Mouse (Mus musculus): Measurements from ENCODE around the gene Grip1. TPM values are rescaled to one million over a fixed set of nuclear protein-coding genes. Genes with fewer than 3 reads are reported as not detected.

The Grip1 gene
- total RNA-seq, 4 experiments from 2014 or later = 25.2 to 28.8 (median 26.2) TPM

- no peak for DNase-seq (ENCODE audit: low spot score in 2 of 2)
These were observed 3.5 kb downstream of the Grip1 start for GRCm38 (mm10) chr10:119457121-119457520.

- no peak for DNase-seq (ENCODE audit: low spot score in 2 of 2)
These were observed 5.4 kb downstream of the Grip1 start for GRCm38 (mm10) chr10:119458991-119459390.

DNA sequence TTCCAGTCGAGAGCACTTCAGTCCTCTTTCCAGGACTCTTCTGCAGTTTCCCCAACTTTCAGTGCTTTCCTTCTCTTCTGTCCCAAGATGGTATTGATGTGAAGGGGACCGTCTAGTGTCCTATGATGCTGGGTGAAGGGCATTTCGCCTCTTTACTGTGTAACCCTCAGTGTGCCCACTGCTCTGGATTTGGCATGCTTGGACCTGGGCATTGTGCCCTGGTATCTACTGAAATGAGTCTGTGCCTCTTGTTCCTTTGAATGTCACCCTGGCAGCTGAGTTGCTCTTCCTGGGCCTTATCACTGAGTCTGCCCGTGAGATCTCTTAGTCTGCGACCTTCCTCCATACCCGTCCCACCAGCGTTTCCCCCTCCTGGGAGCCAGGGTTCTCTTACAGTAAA, 9.7 kb downstream of the Grip1 start:
- DNase-seq (ENCODE audit: low spot score in 2 of 2) = no peak

DNA sequence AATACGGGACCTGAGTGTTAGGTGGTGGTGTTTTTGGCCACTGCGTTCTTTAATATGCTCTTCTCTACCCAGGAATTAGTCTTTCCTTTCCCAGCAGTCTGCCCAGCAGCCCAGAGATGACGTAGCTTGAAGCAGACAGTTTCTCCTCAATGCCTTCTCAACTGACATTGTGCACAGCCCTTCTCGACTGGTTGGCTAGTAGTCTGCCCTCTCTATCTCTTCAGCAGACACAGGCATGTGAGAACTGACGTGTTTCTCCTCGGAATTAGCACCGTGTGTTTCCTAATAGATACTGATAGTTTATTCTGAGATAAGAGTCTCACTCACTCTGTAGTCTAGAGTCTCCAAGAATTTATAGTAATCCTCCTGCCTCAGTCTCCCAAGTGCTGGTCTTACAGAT, 10.2 kb downstream of the Grip1 start:
- no peak for DNase-seq (ENCODE audit: low spot score in 2 of 2)

GRCm38 (mm10) chr10:119467976-119468375, 14.3 kb downstream of the Grip1 start:
- DNase-seq (ENCODE audit: low spot score in 2 of 2) = no peak

DNA sequence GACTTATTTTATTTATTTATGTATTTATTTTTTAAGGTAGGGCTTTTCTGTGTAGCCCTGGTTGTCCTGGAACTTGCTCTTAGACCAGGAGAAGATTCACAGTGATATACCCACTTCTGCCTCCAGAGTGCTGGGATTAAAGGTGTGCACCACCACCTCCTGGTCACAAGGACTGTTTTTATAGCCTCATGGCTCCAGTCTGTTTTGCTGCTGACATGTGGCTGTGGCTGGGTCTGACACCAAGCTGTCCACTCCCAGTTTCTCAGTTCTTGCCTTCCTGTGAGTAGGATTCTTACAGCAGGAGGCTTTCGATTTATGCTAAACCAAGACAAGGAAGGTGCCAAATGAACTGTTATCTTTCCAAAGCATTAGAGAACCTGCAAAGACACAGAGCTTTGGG, 16.5 kb downstream of the Grip1 start:
- DNase-seq (ENCODE audit: low spot score in 2 of 2) = no peak

DNA sequence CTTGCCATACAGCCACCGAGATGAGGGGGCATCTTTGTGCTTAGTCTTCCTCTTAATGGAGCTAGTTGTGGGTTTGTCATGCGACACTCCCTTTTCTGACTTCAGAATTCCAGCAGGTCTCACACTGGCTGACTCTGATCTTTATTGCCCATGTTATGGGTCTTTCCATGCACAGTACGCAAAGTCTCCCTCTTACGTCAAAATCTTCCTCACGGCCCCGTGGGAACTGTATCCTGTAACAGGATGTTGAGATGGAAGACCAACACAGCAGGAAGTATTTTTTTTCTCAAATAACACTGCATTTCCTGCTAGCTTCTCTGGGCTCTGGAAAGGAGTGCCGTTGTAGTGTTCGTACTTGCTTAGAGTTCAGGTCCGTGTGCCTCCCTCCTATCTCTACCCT, 21.5 kb downstream of the Grip1 start:
- DNase-seq (ENCODE audit: low spot score in 2 of 2) = no peak

DNA sequence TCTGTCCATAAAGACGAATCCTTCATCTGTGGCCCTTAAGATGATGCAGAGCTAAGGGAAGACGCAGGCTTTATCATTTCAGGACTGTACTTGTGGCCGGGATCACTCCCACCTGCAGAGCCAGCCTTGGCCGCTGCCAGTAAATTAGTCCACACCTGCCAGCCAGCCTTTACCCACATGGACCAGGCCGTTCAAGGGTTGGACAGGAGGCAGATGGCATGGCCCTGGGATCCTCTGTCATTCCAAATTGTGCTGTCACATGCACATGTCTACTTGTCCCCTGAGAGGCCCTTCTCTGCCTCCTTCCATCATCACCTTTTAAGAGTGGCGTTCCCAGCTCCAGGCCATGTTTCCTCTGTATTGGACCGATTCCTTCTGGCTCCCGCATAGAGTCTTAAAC, 24.0 kb downstream of the Grip1 start:
- DNase-seq (ENCODE audit: low spot score in 2 of 2) = no peak

GRCm38 (mm10) chr10:119483068-119483705, 29.6 kb downstream of the Grip1 start:
- DNase-seq (ENCODE audit: low spot score in 2 of 2) = no peak

DNA sequence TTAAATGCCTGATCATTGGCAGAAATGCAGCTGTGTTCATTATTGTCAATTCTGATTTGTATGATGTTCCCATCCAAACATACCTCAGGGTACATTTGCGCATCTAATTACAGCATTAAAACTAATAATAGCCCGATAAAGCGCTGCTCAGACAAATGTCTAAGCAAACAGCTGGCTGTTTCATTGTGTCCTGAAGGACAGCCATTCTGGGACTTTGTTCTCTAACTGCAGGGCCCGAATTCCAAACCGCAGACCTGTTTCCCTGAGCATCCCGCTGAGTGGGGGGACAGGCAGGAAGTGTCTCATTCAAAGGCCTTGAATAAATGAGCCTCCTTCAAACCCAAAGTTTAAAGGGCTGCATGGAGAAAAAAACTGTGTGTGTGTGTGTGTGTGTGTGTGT, 30.1 kb downstream of the Grip1 start:
- DNase-seq (ENCODE audit: low spot score in 2 of 2) = no peak

DNA sequence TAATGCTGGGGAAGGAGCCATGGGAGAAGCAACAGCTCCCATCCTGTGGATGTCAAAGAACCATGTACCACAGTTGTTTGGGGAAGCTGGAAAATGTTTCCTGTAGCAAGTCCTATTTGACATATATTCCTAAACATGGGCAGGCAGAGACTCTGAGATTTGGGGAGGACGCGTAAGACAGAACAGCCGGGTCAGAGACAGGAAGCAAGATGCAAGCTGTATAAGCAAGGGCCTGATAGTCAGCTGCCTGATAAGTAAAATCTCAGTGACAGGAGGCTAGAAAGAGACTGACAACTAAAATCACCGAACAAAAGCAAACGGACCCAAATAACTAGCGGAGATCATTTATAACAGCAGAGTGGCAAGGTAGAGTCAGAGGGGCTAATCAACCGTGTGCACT, 33.3 kb downstream of the Grip1 start:
- DNase-seq (ENCODE audit: low spot score in 2 of 2) = no peak

DNA sequence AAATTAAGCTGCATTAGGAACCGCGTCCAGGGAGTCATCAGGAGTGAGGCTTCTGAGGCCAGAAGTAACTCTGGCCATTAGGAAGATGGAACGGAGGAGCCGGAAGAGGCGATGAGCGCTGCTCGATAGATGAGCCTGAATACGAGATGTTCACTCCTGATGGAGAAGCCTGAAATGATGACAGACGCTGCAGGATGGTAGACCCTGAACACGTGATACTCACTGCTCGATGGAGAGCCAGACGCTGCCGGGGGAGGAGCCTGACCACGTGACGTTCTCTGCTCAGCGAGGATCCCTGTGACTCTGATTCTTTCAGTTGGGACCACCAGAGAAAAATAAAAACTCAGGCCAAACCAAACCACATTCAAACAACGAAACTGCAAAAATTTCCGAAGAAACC, 37.2 kb downstream of the Grip1 start:
- no peak for DNase-seq (ENCODE audit: low spot score in 2 of 2)

DNA sequence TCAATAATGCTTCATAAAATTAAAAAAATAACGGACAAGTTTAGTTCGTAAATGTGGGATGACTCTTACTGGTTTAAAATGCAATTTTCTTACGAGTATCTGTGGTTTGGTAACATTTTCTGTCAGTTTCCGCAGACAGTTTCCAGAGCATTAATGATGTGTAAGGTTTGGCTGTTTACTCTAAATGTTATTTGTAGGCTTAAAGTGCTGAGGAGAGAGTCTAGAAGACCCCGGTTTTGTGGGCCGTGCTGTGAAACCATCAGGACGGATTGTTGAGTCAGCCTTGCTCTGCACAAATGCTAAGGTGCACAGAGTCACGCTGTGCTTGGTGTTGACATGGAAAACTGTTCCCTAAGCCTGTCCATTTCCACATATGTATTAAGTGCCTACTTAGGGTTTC, 41.7 kb downstream of the Grip1 start:
- DNase-seq (ENCODE audit: low spot score in 2 of 2) = no peak

GRCm38 (mm10) chr10:119496221-119496620, 42.6 kb downstream of the Grip1 start:
- no peak for DNase-seq (ENCODE audit: low spot score in 2 of 2)

DNA sequence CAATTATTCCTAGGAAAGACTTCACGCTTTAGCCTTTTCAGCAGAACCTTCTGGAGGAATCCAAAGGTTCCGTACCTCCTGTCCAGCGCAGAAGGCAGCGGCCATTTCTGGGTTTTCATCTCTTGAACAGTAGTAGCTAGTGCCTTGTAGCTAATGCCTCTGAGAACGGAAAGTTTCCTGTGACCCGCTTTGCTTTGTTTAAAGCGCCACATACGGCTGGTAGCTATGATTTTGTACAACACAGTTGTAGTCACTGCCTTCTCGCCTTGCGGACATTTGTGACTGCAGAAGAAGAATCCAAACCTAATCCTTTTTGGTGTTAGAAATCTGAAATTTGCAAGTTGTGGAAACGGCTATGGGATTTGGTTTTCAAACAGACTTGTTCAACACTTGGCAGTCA, 68.1 kb downstream of the Grip1 start:
- no peak for DNase-seq (ENCODE audit: low spot score in 2 of 2)

GRCm38 (mm10) chr10:119525730-119526129, 72.1 kb downstream of the Grip1 start:
- DNase-seq (ENCODE audit: low spot score in 2 of 2) = no peak

GRCm38 (mm10) chr10:119534852-119535251, 81.2 kb downstream of the Grip1 start:
- no peak for DNase-seq (ENCODE audit: low spot score in 2 of 2)

GRCm38 (mm10) chr10:119541655-119542054, 88.0 kb downstream of the Grip1 start:
- no peak for DNase-seq (ENCODE audit: low spot score in 2 of 2)

DNA sequence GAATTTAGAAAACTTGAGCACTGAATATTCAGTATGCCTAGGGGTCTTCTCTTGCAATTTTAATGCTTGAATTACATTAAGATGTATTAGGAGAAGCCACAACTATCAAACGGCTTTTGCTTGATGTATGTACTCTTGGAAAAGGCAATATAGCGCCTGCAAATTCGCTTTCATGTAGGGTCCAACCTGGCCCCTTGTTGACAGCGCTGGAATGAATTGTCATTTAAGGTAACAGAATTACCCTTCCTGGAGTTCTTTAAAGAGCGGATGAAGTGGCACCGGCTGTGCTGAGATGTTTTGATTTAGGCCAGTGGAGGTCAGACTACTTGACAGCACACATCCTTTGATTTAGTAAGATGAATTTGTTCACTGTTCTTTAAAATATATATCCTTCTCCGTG, 90.1 kb downstream of the Grip1 start:
- DNase-seq (ENCODE audit: low spot score in 2 of 2) = no peak

DNA sequence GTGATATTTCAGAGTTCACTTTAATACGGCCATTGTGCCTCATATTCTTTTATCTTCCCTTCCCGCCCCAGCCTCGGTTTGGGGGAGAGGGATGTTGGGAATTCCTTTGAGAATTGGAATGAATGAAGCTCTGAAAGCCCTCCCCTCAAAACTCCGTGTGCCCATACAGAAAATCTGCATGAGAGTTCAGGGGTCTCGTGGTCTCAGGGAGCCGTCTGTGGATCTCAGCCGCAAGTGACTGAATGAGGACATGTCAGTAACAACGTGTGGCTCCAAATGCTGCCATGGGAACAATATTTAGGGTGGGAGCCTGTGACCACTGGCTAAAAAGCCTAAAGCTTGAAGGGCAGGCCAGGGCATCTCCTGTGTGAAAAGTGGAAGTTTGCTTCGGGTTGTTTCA, 91.1 kb downstream of the Grip1 start:
- no peak for DNase-seq (ENCODE audit: low spot score in 2 of 2)

DNA sequence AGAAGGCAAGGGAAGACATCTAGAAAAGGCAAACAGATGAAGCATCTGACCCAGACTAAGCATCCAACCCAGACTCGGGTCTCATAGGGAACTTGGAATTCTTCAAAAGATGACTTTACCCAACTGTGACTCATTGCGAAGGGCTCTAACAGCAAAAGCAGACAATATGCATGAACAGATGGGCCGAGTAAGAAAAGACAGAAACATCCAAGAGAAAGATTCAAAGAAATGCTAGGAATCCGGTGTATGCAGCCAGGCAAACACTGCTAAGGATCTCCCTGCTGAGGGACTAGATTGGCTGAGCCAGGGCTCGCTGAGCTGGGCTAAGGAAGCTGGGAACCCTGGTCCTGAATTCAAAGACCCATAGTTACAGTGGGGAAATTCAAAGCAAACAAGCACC, 94.2 kb downstream of the Grip1 start:
- DNase-seq (ENCODE audit: low spot score in 2 of 2) = peak; percentile 26 to 38

DNA sequence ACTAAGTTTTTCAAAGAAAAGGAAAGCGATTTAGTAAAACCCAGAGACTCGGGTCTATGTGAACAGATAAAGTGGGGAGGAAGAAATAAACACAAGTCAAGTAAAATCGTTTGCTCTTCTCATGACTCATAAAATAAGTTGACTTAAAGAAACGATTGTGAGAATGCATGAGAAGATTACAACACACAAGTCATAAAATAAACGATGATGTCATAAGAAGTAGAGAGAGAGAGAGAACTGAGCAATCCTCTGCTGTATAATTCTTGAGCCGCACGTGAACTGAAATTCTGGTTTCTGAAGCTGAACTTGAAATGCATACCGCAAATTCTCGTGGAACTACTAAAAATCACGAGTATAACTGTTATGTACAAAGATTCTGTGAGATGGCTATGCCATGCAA, 95.1 kb downstream of the Grip1 start:
- DNase-seq (ENCODE audit: low spot score in 2 of 2) = no peak

- no peak for DNase-seq (ENCODE audit: low spot score in 2 of 2)
These were observed 97.0 kb downstream of the Grip1 start for GRCm38 (mm10) chr10:119550630-119551029.

GRCm38 (mm10) chr10:119556346-119556745, 102.7 kb downstream of the Grip1 start:
- no peak for DNase-seq (ENCODE audit: low spot score in 2 of 2)

All from layer of hippocampus, adult 8-10 months (tissue).